Mouse (Mus musculus) heart, embryonic 16.5 days (tissue): ENCODE measurements around the gene Smad6. TPM values are rescaled to one million over a fixed set of nuclear protein-coding genes. Genes with fewer than 3 reads are reported as not detected.
A peak's percentile ranks its signal among the peaks of the same experiment; 100 is the strongest.

Experiments used
- ATAC-seq: fragments of 200-750 bp; cut with Nextera tagmentation; replicated peaks from 2 replicates; pipeline ENCODE4 v1.8.0; 2017; ENCODE audit warnings: moderate number of reproducible peaks; ENCODE audit not compliant: insufficient read depth, low FRiP score; ENCODE audit errors: extremely low read depth
- H3K27ac ChIP-seq: fragments of 300-500 bp; sonication (generic); 2 replicates; pipeline ENCODE4 v1.5.1; 2014; ENCODE audit warnings: mild to moderate bottlenecking, low read length, control low read depth, moderate library complexity
- H3K27me3 ChIP-seq: fragments of 300-500 bp; sonication (generic); 2 replicates; pipeline ENCODE4 v1.6.1; 2014; ENCODE audit warnings: low read length, mixed read lengths; ENCODE audit not compliant: control insufficient read depth, insufficient read depth
- H3K36me3 ChIP-seq: fragments of 300-500 bp; sonication (generic); 2 replicates; pipeline ENCODE4 v1.6.1; 2014; ENCODE audit not compliant: control insufficient read depth, insufficient read depth
- H3K4me1 ChIP-seq: fragments of 300-500 bp; sonication (generic); 2 replicates; pipeline ENCODE4 v1.6.1; 2014; ENCODE audit warnings: low read length, mixed read lengths; ENCODE audit not compliant: control insufficient read depth, insufficient read depth
- H3K4me2 ChIP-seq: fragments of 300-500 bp; sonication (generic); 2 replicates; pipeline ENCODE4 v1.6.1; 2014; ENCODE audit warnings: low read depth, mild to moderate bottlenecking, control low read depth, low read length
- H3K4me3 ChIP-seq: fragments of 300-500 bp; sonication (generic); 2 replicates; pipeline ENCODE4 v1.5.1; 2014; ENCODE audit warnings: mild to moderate bottlenecking, control low read depth, low read length
- H3K9ac ChIP-seq: fragments of 300-500 bp; sonication (generic); 2 replicates; pipeline ENCODE4 v1.6.1; 2014; ENCODE audit warnings: low read length, control low read depth
- H3K9me3 ChIP-seq: fragments of 300-500 bp; sonication (generic); replicated peaks from 2 replicates; pipeline ENCODE4 v1.6.1; 2016; ENCODE audit warnings: low read length; ENCODE audit not compliant: control insufficient read depth
- WGBS: fragments of 180-500 bp; shearing (Covaris S2); extraction: QIAGEN DNeasy Blood & Tissue Kit; methylation state at CpG from one replicate; pipeline ENCODE4 v1.1.7; 2014; 5-methylcytosine and 5-hydroxymethylcytosine counted together
- polyA plus RNA-seq: library from polyadenylated mRNA; unstranded; fragments of >200 nt; fragmentation: Nextera tagmentation; extraction: Ambion mirVana; gene quantifications from 2 replicates; pipeline ENCODE4 v1.2.1, GENCODE M21; 2015

The Smad6 gene
- polyA plus RNA-seq, 1 experiment from 2014 or later: 12.8 TPM

- H3K9ac ChIP-seq: no peak overlapping the region
- ATAC-seq: no peak
- H3K27me3 ChIP-seq: no peaks in the 10 kb centered on the region
- H3K4me3 ChIP-seq: no peak overlapping the region
- peaks cover 94% of the 10 kb centered on the region for H3K4me1 ChIP-seq
- H3K9me3 ChIP-seq: no peaks in the 10 kb centered on the region
- H3K4me2 ChIP-seq: no peak overlapping the region
- no peaks in the 10 kb centered on the region for H3K36me3 ChIP-seq
- 39% methylated on average over 4 of the region's 4 CpGs for WGBS
- peak overlapping the region; percentile 86 for H3K27ac ChIP-seq
These were observed 50.3 kb downstream of the Smad6 start for GRCm38 (mm10) chr9:63971557-63971956.

- no peaks in the 10 kb centered on the region for H3K9me3 ChIP-seq
- 57% methylated on average over 6 of the region's 6 CpGs for WGBS
- H3K4me2 ChIP-seq: no peak overlapping the region
- H3K27ac ChIP-seq: peak overlapping the region; percentile 86
- ATAC-seq: no peak
- H3K4me3 ChIP-seq: no peak overlapping the region
- no peaks in the 10 kb centered on the region for H3K36me3 ChIP-seq
- H3K27me3 ChIP-seq: no peaks in the 10 kb centered on the region
- H3K4me1 ChIP-seq: peaks cover 93% of the 10 kb centered on the region
- peak overlapping the region; percentile 37 for H3K9ac ChIP-seq
These were observed 51.0 kb downstream of the Smad6 start for GRCm38 (mm10) chr9:63970836-63971235.

GRCm38 (mm10) chr9:63970388-63970787, 51.5 kb downstream of the Smad6 start:
- H3K4me1 ChIP-seq: peaks cover 93% of the 10 kb centered on the region
- no peaks in the 10 kb centered on the region for H3K9me3 ChIP-seq
- no peaks in the 10 kb centered on the region for H3K36me3 ChIP-seq
- no peak for ATAC-seq
- 51% methylated on average over 12 of the region's 12 CpGs for WGBS
- H3K27ac ChIP-seq: peak overlapping the region; percentile 86
- no peak overlapping the region; the same call in 1 of the 2 replicates for H3K4me2 ChIP-seq
- peak overlapping the region; percentile 37 for H3K9ac ChIP-seq
- H3K27me3 ChIP-seq: no peaks in the 10 kb centered on the region
- H3K4me3 ChIP-seq: no peak overlapping the region

- H3K36me3 ChIP-seq: no peaks in the 10 kb centered on the region
- H3K4me2 ChIP-seq: peak overlapping the region; percentile 23; the same call in 1 of the 2 replicates
- no peaks in the 10 kb centered on the region for H3K27me3 ChIP-seq
- no peak overlapping the region for H3K4me3 ChIP-seq
- ATAC-seq: no peak
- no peaks in the 10 kb centered on the region for H3K9me3 ChIP-seq
- peaks cover 93% of the 10 kb centered on the region for H3K4me1 ChIP-seq
- H3K27ac ChIP-seq: peak overlapping the region; percentile 86
- peak overlapping the region; percentile 48 for H3K9ac ChIP-seq
- WGBS: 60% methylated on average over 10 of the region's 10 CpGs
These were observed 52.4 kb downstream of the Smad6 start for GRCm38 (mm10) chr9:63969467-63969866.

GRCm38 (mm10) chr9:63968592-63968991, 53.3 kb downstream of the Smad6 start:
- H3K27ac ChIP-seq: peak overlapping the region; percentile 86
- whole genome bisulfite sequencing: 15% methylated on average over 9 of the region's 9 CpGs
- H3K9ac ChIP-seq: peak overlapping the region; percentile 48
- no peak overlapping the region for H3K4me3 ChIP-seq
- H3K9me3 ChIP-seq: no peaks in the 10 kb centered on the region
- H3K4me1 ChIP-seq: peaks cover 94% of the 10 kb centered on the region
- peak overlapping the region; percentile 37; the same call in 1 of the 2 replicates for H3K4me2 ChIP-seq
- no peaks in the 10 kb centered on the region for H3K27me3 ChIP-seq
- H3K36me3 ChIP-seq: no peaks in the 10 kb centered on the region
- ATAC-seq: peak; percentile 85

GRCm38 (mm10) chr9:63967408-63968172, 54.3 kb downstream of the Smad6 start:
- no peak overlapping the region for H3K4me3 ChIP-seq
- peak overlapping the region; percentile 13; the same call in 1 of the 2 replicates for H3K4me2 ChIP-seq
- peak overlapping the region; percentile 0; the same call in 1 of the 2 replicates for H3K9ac ChIP-seq
- H3K4me1 ChIP-seq: peaks cover 94% of the 10 kb centered on the region
- 32% methylated on average over 14 of the region's 14 CpGs for WGBS
- no peaks in the 10 kb centered on the region for H3K27me3 ChIP-seq
- no peaks in the 10 kb centered on the region for H3K9me3 ChIP-seq
- peak overlapping the region; percentile 86 for H3K27ac ChIP-seq
- ATAC-seq: no peak
- H3K36me3 ChIP-seq: no peaks in the 10 kb centered on the region

GRCm38 (mm10) chr9:63965579-63965981, 56.3 kb downstream of the Smad6 start:
- ATAC-seq: no peak
- H3K27ac ChIP-seq: peak overlapping the region; percentile 72
- H3K4me2 ChIP-seq: no peak overlapping the region
- 18% methylated on average over 4 of the region's 4 CpGs for WGBS
- H3K4me1 ChIP-seq: peaks cover 85% of the 10 kb centered on the region
- no peaks in the 10 kb centered on the region for H3K36me3 ChIP-seq
- H3K9me3 ChIP-seq: no peaks in the 10 kb centered on the region
- no peaks in the 10 kb centered on the region for H3K27me3 ChIP-seq
- H3K4me3 ChIP-seq: no peak overlapping the region
- H3K9ac ChIP-seq: peak overlapping the region; percentile 35; the same call in 1 of the 2 replicates

GRCm38 (mm10) chr9:63961881-63962280, 60.0 kb downstream of the Smad6 start:
- H3K36me3 ChIP-seq: no peaks in the 10 kb centered on the region
- H3K27me3 ChIP-seq: no peaks in the 10 kb centered on the region
- H3K4me3 ChIP-seq: no peak overlapping the region
- no peak overlapping the region for H3K4me2 ChIP-seq
- WGBS: 61% methylated on average over 6 of the region's 6 CpGs
- ATAC-seq: no peak
- no peaks in the 10 kb centered on the region for H3K9me3 ChIP-seq
- peaks cover 81% of the 10 kb centered on the region for H3K4me1 ChIP-seq
- no peak overlapping the region for H3K9ac ChIP-seq
- no peak overlapping the region for H3K27ac ChIP-seq

GRCm38 (mm10) chr9:63960829-63961185, 61.1 kb downstream of the Smad6 start:
- no peaks in the 10 kb centered on the region for H3K27me3 ChIP-seq
- ATAC-seq: no peak

More at GRCm38 (mm10) chr9:63960829-63961185, 61.1 kb downstream of the Smad6 start:
- Histone ChIP-seq H3K4me2 (peak overlapping the region; percentile 58), H3K36me3 (no peaks in the 10 kb centered on the region), H3K27ac (peak overlapping the region; percentile 93), H3K4me3 (no peak overlapping the region), H3K9me3 (no peaks in the 10 kb centered on the region), H3K4me1 (peaks cover 80% of the 10 kb centered on the region), H3K9ac (peak overlapping the region; percentile 63)
- WGBS: 29% methylated on average over 4 of the region's 4 CpGs
